Mouse (Mus musculus) neural tube, embryonic 10.5 days (tissue): ENCODE results near the gene 6430571L13Rik.
A peak's percentile ranks its signal among the peaks of the same experiment; 100 is the strongest.

Source experiments
- DNase-seq: peaks from one replicate; pipeline ENCODE4 v3.0.0-alpha.2; 2017; ENCODE audit warnings: low spot score; ENCODE audit errors: extremely low spot score

The 6430571L13Rik gene

GRCm38 (mm10) chr9:107340267-107340859 lies at the start of gene 6430571L13Rik:
6430571L13Rik (plus strand) TSS chr9:107340602.
- peak; percentile 94 for DNase-seq

DNA sequence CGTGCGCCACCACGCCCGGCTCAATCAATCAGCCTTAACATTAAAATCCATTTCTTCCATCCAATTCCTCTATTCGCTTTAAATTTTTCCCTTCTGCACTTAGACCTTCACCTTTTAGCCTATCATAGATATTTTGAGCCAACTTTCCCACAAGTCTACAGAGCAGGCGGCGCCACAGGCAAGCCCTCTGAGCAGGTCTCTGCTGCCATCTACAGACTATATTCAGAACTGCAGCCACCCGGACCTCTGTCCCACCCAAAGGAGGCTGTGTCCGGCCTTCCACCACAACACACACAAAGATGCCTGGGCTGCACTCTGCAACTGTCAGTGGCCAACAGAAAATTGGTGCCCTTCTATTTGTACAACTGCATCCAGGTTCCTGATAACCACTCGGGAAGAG lies 49.5 kb upstream of the 6430571L13Rik start:
- peak; percentile 84 for DNase-seq

GRCm38 (mm10) chr9:107294249-107294648 lies 46.2 kb upstream of the 6430571L13Rik start:
- DNase-seq: peak; percentile 58

- no peak for DNase-seq
These were observed 44.8 kb upstream of the 6430571L13Rik start for GRCm38 (mm10) chr9:107295616-107296015.

DNA sequence AAGGTAGTCTGAATTCAATTTTAAA lies 44.6 kb upstream of the 6430571L13Rik start, which contains the start of gene Cish:
Gene Cish, plus strand, starts transcription at position 11 of the 25 bp plus-strand sequence.
- DNase-seq: no peak

DNA sequence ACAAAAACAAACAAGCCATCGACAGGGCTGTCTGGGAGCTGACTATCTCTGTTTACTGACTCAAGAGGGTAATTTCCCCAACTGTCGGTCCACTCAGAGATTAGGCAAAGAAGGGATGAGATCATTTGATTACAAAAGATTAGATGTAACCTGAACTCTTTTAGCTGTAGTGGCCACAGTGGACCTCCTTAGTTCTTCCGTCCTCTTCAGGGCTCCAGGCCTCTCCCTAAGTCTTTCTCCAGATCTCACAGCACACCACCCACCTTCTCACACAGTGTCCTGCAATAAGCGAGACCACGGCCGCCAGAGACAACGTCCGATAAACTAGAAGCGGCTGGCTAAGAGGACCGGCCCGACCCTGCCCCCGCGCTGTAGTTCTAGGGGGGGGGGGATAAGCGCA lies 44.4 kb upstream of the 6430571L13Rik start:
- no peak for DNase-seq

GRCm38 (mm10) chr9:107296501-107296965 lies 43.9 kb upstream of the 6430571L13Rik start:
- peak; percentile 88 for DNase-seq

DNA sequence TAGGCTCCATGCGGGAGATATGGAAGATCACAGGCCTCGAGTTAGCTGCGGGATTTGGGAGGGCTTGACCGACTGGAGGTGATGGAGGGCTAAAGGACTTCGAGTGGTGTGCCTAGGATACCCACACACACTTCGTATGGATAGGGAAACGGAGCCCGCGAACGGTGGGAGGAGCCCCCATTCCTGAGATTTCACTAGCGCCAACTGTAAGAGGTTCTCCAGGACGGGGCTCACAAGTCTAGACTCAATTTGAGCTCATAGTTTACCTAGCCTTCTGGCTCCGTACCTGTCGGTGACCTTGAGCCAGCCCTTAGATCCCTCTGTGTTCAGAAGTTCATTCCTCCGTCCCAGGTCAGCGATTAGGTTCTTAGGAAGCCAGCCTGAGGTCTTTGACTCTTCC lies 43.3 kb upstream of the 6430571L13Rik start:
- DNase-seq: no peak

DNA sequence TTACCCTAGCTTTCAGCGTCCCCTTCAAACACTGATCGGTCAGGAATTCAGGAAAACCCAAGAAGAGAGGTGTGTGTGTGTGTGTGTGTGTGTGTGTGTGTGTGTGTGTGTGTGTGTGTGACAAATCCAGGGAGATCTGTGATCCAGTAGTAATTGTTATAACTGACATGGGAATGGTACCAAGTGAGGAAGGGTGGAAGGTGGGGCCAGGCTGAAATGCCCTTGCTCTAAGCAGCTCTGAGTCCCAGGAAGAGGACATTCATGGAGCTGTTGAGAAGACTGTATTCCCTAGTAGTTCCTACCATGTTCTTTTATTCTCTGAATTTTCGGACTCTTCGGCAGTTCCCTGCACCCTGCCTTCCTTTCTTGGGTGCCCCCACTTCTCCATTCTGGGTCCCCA lies 42.7 kb upstream of the 6430571L13Rik start:
- no peak for DNase-seq

DNA sequence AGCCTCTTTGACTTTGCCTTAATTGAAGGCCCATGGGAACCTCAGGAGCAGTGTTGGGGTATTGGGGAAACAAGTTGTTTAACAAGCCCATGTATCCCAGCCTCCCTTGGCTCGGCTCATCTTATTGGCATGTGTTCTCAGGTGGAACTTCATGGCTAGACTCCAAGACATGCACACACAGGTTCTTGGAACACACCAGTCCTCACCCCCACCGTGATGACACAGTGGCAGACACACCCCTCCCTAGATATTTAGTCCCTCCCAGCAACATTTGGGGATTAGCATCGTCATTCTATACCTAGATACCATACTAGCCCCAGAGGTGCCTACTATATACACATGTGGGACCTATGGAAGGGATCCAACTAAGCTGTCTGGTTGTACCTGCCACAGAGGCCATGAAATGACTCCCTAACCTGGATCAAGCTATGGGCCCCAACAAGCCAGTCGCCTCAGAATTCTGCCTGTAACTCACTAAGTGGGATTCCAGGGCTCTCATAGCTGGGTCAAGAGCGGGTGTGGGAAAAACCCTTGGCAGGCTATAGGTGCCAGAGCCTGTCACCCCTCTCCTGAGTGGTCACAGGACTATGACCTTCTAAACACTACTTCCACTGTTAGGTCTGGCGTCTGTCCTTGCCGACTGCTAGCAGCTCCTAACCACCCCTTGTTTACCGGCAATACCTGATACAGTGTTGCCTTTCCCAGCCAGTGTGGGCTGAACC lies 42.2 kb upstream of the 6430571L13Rik start:
- no peak for DNase-seq

DNA sequence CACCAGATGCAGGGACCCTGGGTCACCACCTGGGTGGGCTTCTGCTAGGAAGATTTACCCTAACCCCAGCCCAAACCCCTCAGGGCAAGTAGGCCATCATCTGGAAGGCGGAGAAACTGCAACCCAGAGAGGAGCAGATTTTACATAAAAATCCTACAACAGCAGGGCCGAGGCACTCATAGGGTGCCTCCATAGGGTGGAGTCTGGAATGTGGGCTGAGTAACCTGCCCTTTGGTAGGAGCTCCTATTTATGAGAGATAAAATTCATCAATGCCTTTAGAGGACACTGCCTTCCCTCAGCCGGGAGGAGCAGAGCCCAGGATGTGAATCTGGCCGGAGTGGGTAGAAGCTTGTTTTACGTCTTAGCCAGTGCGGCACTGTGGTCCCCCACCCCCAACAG lies 41.5 kb upstream of the 6430571L13Rik start:
- DNase-seq: no peak

DNA sequence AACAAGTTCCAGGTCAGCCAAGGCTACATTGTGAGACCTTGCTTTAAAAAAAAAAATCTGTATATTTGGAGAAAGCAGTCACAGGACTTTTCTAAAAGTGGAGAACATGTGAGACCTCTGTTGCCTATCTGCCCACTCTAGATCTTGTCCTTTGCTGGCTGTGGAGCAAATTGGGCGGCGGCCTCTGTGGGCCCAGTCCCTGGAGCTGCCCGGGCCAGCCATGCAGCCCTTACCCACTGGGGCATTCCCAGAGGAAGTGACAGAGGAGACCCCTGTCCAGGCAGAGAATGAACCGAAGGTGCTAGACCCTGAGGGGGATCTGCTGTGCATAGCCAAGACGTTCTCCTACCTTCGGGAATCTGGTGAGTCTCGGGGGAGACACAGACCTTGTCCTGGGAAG lies 40.6 kb upstream of the 6430571L13Rik start:
- DNase-seq: no peak

DNA sequence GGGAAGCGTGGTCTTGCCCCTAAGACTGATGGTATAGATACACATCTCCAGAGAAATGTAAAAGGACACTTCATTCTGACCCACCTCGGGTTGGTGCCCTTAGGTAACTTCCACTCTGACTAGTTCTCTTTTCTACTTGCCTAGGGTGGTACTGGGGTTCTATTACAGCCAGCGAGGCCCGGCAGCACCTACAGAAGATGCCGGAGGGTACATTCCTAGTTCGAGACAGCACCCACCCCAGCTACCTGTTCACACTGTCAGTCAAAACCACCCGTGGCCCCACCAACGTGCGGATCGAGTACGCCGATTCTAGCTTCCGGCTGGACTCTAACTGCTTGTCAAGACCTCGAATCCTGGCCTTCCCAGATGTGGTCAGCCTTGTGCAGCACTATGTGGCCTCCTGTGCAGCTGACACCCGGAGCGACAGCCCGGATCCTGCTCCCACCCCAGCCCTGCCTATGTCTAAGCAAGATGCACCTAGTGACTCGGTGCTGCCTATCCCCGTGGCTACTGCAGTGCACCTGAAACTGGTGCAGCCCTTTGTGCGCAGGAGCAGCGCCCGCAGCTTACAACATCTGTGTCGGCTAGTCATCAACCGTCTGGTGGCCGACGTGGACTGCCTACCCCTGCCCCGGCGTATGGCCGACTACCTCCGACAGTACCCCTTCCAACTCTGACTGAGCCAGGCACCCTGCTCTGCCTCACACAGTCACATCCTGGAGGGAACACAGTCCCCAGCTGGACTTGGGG lies 40.0 kb upstream of the 6430571L13Rik start:
- DNase-seq: no peak

DNA sequence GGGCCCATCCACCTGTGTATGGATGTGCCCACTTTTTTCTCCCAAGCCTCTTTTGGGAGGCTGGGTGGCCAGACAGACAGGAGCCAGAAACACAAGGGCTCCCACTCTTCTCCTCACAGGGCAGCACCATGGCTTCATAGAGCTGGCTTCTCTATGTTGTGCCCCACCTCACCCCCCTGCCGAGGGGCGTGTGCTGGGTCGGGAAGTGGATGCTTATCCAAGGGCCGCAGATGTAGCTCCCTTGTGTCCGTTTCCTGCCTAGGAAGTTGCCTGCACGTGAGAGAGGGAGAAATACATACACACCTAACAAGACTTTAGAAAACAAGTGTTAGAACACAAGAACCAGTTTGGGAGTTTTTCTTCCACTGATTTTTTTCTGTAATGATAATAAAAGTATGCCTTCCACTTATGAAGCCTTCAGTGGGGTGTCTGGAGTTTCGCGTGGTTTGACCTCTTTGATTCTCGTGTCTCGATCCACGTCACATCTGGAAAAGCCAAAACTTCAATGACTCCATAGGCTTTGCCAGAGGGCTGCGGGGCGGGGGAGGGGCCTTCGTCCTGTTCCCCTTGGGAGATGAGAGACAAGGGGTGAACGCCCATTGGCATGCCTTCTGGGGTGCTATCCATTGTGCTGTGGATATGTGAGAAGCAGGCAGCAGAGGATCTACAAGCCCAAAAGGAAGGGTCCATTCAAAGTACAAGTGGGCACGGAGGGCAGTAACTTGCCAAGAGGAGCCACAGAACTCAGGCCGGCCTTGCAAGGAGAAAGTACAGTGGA lies 38.7 kb upstream of the 6430571L13Rik start:
- DNase-seq: no peak

DNA sequence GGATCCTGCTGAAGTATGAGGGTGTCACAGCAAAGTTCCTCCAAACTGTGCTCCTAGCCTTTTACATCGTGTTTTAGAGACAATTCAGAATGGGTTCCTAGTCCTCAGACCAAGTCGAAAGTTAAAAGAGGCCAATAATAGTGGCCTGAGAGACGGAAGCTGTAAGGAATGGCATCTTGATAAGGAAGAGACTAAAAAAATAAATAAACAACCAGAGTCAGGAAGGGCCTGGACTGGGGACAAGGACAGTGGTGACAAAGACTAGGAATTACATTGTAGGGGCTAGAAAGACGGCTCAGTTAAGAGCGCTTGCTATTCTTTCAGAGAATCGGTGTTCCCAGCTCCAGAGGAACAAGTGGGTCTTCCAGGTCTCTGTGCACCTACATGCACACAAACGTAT lies 37.8 kb upstream of the 6430571L13Rik start:
- no peak for DNase-seq

DNA sequence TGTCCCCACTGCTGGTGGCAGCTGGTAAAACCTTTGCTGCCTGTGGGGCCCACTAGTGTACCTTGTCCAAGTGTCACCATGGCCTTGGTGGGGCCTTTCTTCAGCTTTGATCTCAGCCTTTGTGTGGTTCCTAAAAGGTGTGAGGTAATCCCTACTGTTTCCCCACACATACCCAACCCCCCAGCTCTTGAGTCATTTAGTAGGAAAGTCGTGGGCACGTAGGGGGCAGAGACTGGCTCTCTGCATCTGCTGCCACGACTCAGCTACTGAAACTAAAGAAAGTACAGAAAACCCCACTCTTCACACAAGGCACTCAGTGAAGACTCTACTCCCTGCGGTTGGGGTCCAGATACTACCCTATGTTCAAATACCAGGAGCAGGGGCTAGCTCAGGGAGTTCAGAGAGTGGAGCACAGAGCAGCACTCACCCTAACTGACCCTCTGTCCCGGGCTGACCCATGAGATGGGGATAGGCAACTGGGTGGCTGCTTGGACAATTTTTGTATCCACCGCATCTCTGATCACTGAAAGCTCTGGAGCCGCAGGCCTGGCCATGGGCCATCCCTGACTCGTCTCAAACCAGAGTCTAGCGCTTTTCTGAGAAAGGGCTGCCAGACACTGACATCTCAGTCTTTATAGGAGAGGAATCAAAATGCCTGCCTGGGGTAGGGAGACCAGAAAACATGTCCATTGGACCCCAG lies 37.1 kb upstream of the 6430571L13Rik start:
- no peak for DNase-seq

DNA sequence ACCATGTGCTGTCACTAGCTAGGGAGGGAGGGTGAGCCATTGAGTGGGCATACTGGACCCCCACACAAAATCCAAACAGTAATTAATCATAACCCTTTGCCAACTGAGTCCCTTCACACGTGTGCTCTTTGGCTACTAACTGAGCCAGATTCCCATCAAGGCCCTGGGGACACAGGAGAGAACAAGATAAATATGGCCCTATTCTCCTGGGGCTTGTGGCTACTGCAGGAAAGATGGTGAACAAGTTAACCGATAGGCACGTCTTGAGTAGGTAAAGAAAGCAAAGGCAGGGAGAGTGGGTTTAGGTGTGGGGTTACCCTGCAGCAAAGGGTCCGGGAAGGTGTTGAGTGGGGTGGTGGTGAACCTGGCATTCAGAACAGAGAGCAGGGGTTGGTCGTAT lies 36.5 kb upstream of the 6430571L13Rik start:
- DNase-seq: no peak

DNA sequence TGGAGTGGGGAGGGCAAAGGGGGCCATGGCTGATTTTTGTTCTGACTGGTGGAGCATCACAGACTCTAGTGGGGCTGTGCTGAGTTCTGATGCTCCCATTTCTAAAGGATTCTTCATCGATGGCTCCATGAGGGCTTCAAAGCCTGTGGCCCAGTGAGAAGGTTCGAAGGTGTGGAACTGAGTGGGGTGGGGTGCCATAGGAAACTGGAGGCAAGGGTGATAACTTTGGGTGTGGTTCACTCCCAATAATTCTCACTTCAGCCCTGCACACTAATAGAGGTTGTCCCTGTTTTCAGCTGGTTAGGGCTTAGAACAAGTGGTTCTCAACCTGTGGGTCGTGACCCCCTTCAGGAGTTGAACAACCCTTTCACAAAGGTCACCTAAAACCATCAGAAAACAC lies 36.0 kb upstream of the 6430571L13Rik start:
- DNase-seq: no peak

DNA sequence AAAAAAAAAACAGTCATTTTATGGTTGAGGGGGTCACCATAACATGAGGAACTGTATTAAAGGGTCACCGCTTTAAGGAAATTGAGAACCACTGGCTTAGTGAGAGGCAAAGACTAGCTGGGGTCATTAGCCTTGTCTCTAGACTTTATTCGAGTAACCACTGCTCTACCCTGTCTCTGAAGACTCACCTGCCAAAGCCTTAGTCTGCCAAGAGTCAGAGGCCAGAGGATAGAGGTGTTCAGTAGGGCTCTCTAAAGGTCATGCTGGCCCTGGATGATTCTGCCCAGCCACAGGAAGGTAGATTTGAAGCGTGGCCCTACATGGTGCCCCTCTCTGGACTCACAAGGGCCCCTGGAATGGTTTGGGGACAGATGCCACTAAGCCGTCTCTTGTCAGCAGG lies 35.4 kb upstream of the 6430571L13Rik start:
- no peak for DNase-seq

- DNase-seq: no peak
These were observed 34.5 kb upstream of the 6430571L13Rik start for GRCm38 (mm10) chr9:107305601-107306542.
